Mouse (Mus musculus) heart, embryonic 12.5 days (tissue): ENCODE results near the gene D630003M21Rik. TPM values are rescaled to one million over a fixed set of nuclear protein-coding genes. Genes with fewer than 3 reads are reported as not detected.

Source experiments
- ATAC-seq: fragments of 200-750 bp; cut with Nextera tagmentation; 2 replicates; pipeline ENCODE4 v1.8.0; 2017; ENCODE audit warnings: moderate TSS enrichment, moderate library complexity; ENCODE audit not compliant: insufficient number of reproducible peaks, low FRiP score
- H3K27ac ChIP-seq: fragments of 300-500 bp; sonication (generic); 2 replicates; pipeline ENCODE4 v1.5.1; 2016; ENCODE audit warnings: mild to moderate bottlenecking, moderate library complexity; ENCODE audit not compliant: poor library complexity, severe bottlenecking
- H3K27me3 ChIP-seq: fragments of 300-500 bp; sonication (generic); replicated peaks from 2 replicates; pipeline ENCODE4 v1.6.1; 2016; ENCODE audit warnings: mild to moderate bottlenecking, moderate library complexity
- H3K36me3 ChIP-seq: fragments of 300-500 bp; sonication (generic); 2 replicates; pipeline ENCODE4 v1.6.1; 2016; ENCODE audit warnings: mild to moderate bottlenecking, moderate library complexity
- H3K4me1 ChIP-seq: fragments of 300-500 bp; sonication (generic); replicated peaks from 2 replicates; pipeline ENCODE4 v1.6.1; 2016; ENCODE audit warnings: mild to moderate bottlenecking
- H3K4me2 ChIP-seq: fragments of 300-500 bp; sonication (generic); 2 replicates; pipeline ENCODE4 v1.6.1; 2016; ENCODE audit warnings: mild to moderate bottlenecking, moderate library complexity
- H3K4me3 ChIP-seq: fragments of 300-500 bp; sonication (generic); 2 replicates; pipeline ENCODE4 v1.5.1; 2016; ENCODE audit warnings: mild to moderate bottlenecking
- H3K9ac ChIP-seq: fragments of 300-500 bp; sonication (generic); 2 replicates; pipeline ENCODE4 v1.6.1; 2016; ENCODE audit warnings: mild to moderate bottlenecking, moderate library complexity
- H3K9me3 ChIP-seq: fragments of 300-500 bp; sonication (generic); replicated peaks from 2 replicates; pipeline ENCODE4 v1.6.1; 2016; ENCODE audit warnings: mild to moderate bottlenecking, moderate library complexity
- WGBS: fragments of 180-500 bp; shearing (Covaris S2); methylation state at CpG from one replicate; pipeline ENCODE4 v1.1.7; 2016; 5-methylcytosine and 5-hydroxymethylcytosine counted together
- polyA plus RNA-seq: library from polyadenylated mRNA; unstranded; fragments of >200 nt; fragmentation: Nextera tagmentation; extraction: Ambion mirVana; gene quantifications from 2 replicates; pipeline ENCODE4 v1.2.1, GENCODE M21; 2016

D630003M21Rik gene
- polyA plus RNA-seq, 1 experiment from 2014 or later: 1.1 TPM

- Histone ChIP-seq H3K36me3 (no peaks in the 10 kb centered on the region), H3K4me1 (peaks cover 8% of the 10 kb centered on the region; the same call in 1 of the 2 replicates), H3K9ac (no peak overlapping the region), H3K27ac (no peak overlapping the region), H3K4me2 (no peak overlapping the region), H3K27me3 (0 out of 2 replicates have a peak, but pooled peaks cover 10% of the 10 kb centered on the region), H3K4me3 (no peak overlapping the region), H3K9me3 (no peaks in the 10 kb centered on the region)
- no peak for ATAC-seq
- 25% methylated on average over 10 of the region's 10 CpGs for WGBS
Measured at GRCm38 (mm10) chr2:158194945-158195640, 33.9 kb downstream of the D630003M21Rik start.

- Histone ChIP-seq H3K4me1 (peaks cover 8% of the 10 kb centered on the region; the same call in 1 of the 2 replicates), H3K27me3 (0 out of 2 replicates have a peak, but pooled peaks cover 10% of the 10 kb centered on the region), H3K4me2 (no peak overlapping the region), H3K27ac (no peak overlapping the region), H3K9ac (no peak overlapping the region), H3K4me3 (no peak overlapping the region), H3K9me3 (no peaks in the 10 kb centered on the region), H3K36me3 (no peaks in the 10 kb centered on the region)
- ATAC-seq: no peak
- WGBS: 50% methylated on average over 10 of the region's 10 CpGs
Measured at GRCm38 (mm10) chr2:158193611-158194336, 35.2 kb downstream of the D630003M21Rik start.

- H3K27ac ChIP-seq: no peak overlapping the region
Measured at GRCm38 (mm10) chr2:158191098-158191497, 37.9 kb downstream of the D630003M21Rik start.

DNA sequence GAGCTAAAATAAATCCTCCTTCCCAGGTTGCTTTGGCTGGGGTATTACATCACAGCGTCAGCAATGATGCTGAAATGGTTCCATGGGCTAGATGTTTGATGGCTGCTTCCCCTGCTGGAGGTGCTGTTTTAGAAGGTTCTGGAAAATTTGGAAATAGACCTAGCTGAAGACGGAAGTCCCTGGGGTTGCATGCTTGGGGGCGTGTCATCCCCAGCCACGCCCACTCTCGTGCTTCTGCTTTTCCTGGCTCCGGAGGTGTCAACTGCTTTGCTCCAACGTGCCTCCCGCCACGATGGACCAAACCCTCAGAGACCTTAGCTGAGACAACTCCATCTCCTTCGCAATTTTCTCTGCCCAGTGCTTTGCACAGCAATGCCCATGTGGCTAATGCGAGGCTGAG lies 39.6 kb downstream of the D630003M21Rik start:
- H3K27ac ChIP-seq: no peak overlapping the region
- H3K4me1 ChIP-seq: peaks cover 4% of the 10 kb centered on the region; the same call in 1 of the 2 replicates
- no peak overlapping the region for H3K4me3 ChIP-seq
- 0 out of 2 replicates have a peak, but pooled peaks cover 10% of the 10 kb centered on the region for H3K27me3 ChIP-seq
- WGBS: 67% methylated on average over 11 of the region's 11 CpGs
- H3K9me3 ChIP-seq: no peaks in the 10 kb centered on the region
- no peaks in the 10 kb centered on the region for H3K36me3 ChIP-seq
- H3K9ac ChIP-seq: no peak overlapping the region
- H3K4me2 ChIP-seq: no peak overlapping the region
- ATAC-seq: no peak

More at GRCm38 (mm10) chr2:158191098-158191497, 37.9 kb downstream of the D630003M21Rik start:
- Histone ChIP-seq H3K4me3 (no peak overlapping the region), H3K27me3 (0 out of 2 replicates have a peak, but pooled peaks cover 10% of the 10 kb centered on the region), H3K4me1 (peaks cover 8% of the 10 kb centered on the region; the same call in 1 of the 2 replicates), H3K4me2 (no peak overlapping the region), H3K36me3 (no peaks in the 10 kb centered on the region), H3K9ac (no peak overlapping the region), H3K9me3 (no peaks in the 10 kb centered on the region)
- 58% methylated on average over 7 of the region's 7 CpGs for WGBS
- no peak for ATAC-seq

DNA sequence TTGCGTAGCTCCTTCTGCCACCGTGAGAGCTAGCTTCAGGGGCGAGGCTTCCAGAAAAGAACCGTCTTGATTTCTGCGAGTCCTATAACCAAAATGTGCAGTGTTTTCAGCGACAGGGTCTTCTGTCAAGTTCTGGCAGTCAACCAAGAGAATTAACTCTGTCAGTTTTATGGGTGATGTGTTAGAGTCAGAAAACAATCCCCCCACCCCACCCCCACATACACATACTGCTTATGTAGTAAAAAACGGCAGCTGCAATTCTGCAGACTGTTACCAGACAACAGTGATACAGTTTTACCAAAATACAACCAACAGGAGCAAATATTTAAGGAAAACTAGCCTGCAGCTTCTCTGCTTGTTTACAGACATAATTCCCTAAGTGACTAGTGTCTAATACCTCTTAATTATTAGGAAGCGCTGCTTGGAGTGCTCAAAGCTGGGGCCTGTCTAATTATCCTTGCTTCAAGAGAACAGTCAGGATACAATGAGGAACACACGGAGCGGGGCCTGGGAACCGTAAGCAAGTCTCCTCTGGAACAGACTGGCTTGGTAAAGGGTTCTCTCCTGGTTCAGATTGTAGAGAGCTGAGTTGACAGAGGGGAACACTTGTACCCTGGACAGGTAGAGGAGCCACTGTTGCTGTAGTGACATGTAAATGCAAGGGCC lies 42.7 kb downstream of the D630003M21Rik start:
- H3K4me3 ChIP-seq: no peak overlapping the region
- no peak overlapping the region for H3K9ac ChIP-seq
- no peak for ATAC-seq
- H3K36me3 ChIP-seq: no peaks in the 10 kb centered on the region
- H3K27ac ChIP-seq: no peak overlapping the region
- H3K4me1 ChIP-seq: peaks cover 4% of the 10 kb centered on the region; the same call in 1 of the 2 replicates
- 84% methylated on average over 11 of the region's 11 CpGs for WGBS
- no peaks in the 10 kb centered on the region for H3K9me3 ChIP-seq
- H3K27me3 ChIP-seq: no peaks in the 10 kb centered on the region
- H3K4me2 ChIP-seq: no peak overlapping the region

GRCm38 (mm10) chr2:158183266-158183665 lies 45.8 kb downstream of the D630003M21Rik start:
- no peak for ATAC-seq

DNA sequence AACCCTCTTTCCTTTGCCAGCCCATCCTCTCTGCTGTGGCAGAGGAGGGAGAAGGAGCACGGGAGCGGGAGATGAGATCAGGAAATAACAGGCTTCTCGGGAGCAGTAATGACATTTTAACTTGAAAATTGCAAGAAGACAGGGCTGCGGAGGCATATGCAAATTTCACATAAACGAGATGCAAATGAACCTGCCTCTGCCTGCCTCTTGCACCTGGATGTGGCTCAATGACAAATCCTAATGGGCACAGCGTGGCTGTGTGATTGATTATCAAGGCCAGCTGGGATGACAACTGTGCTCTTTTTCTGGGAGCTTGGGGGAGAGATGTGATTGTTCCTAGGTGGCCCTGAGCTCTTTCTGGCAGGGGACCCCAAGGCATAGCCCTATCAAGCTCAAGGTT lies 47.1 kb downstream of the D630003M21Rik start:
- WGBS: 58% methylated on average over 6 of the region's 6 CpGs
- Histone ChIP-seq H3K4me2 (no peak overlapping the region), H3K36me3 (no peaks in the 10 kb centered on the region), H3K9ac (no peak overlapping the region), H3K27ac (no peak overlapping the region), H3K4me3 (no peak overlapping the region), H3K9me3 (no peaks in the 10 kb centered on the region), H3K4me1 (peaks cover 21% of the 10 kb centered on the region), H3K27me3 (no peaks in the 10 kb centered on the region)
- ATAC-seq: no peak

More at GRCm38 (mm10) chr2:158183266-158183665, 45.8 kb downstream of the D630003M21Rik start:
- 86% methylated on average over 8 of the region's 8 CpGs for WGBS
- peaks cover 20% of the 10 kb centered on the region for H3K4me1 ChIP-seq
- no peak overlapping the region for H3K9ac ChIP-seq
- no peaks in the 10 kb centered on the region for H3K9me3 ChIP-seq
- H3K27ac ChIP-seq: no peak overlapping the region
- no peaks in the 10 kb centered on the region for H3K27me3 ChIP-seq
- no peak overlapping the region for H3K4me2 ChIP-seq
- H3K36me3 ChIP-seq: no peaks in the 10 kb centered on the region
- H3K4me3 ChIP-seq: no peak overlapping the region

GRCm38 (mm10) chr2:158180797-158181196 lies 48.2 kb downstream of the D630003M21Rik start:
- H3K27me3 ChIP-seq: no peaks in the 10 kb centered on the region
- H3K27ac ChIP-seq: no peak overlapping the region
- WGBS: 41% methylated on average over 9 of the region's 9 CpGs
- no peak overlapping the region for H3K4me3 ChIP-seq
- no peak overlapping the region for H3K9ac ChIP-seq
- H3K4me2 ChIP-seq: no peak overlapping the region
- H3K4me1 ChIP-seq: peaks cover 25% of the 10 kb centered on the region
- ATAC-seq: no peak
- H3K9me3 ChIP-seq: no peaks in the 10 kb centered on the region
- H3K36me3 ChIP-seq: no peaks in the 10 kb centered on the region

- H3K9me3 ChIP-seq: no peaks in the 10 kb centered on the region
- H3K36me3 ChIP-seq: no peaks in the 10 kb centered on the region
- ATAC-seq: peak; percentile 44
- H3K9ac ChIP-seq: peak overlapping the region; percentile 55
- H3K4me3 ChIP-seq: peak overlapping the region; percentile 35
- 19% methylated on average over 18 of the region's 18 CpGs for WGBS
- H3K27ac ChIP-seq: peak overlapping the region; percentile 72; the same call in 1 of the 2 replicates
- H3K4me2 ChIP-seq: peak overlapping the region; percentile 68
- H3K27me3 ChIP-seq: no peaks in the 10 kb centered on the region
- H3K4me1 ChIP-seq: peaks cover 36% of the 10 kb centered on the region
Measured at GRCm38 (mm10) chr2:158179370-158180111, 49.5 kb downstream of the D630003M21Rik start.

DNA sequence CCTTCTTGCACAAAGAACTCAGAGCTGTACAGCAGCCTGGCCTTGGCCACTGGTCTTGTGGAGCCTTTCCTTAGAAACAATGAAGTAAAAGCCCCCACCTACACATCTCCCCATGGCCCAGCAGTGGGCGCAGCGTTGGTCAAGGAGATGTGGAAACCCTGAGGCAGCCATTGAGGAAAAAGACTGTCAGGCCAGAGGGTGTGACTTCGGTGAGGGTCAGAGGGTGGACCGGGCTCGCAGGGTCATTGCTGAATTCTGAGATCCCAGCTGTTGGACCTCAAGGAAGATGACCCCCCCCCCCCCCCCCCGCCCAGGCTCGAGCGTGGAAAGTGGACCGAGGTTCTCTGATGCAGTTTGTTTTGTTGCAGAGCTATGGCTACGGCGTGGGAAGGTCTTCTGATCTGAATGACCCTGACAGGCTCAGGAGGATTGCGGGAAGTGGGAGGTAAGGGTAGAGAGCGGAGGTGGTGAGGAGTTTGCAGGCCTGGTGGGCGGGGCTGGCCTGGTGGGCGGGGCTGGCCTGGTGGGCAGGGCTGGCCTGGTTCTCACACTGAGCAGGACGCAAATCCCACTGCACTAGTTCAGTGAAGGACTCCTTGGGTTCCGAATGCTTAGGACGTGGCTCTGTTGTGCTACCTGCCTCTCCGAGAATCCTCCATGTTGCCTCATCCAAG lies 50.2 kb downstream of the D630003M21Rik start:
- Histone ChIP-seq H3K4me1 (peaks cover 36% of the 10 kb centered on the region), H3K27me3 (no peaks in the 10 kb centered on the region), H3K4me3 (peak overlapping the region; percentile 35), H3K4me2 (peak overlapping the region; percentile 68), H3K9ac (peak overlapping the region; percentile 55), H3K36me3 (no peaks in the 10 kb centered on the region), H3K27ac (0 out of 2 replicates have a peak overlapping the region, but pooled peaks have one; percentile 7), H3K9me3 (no peaks in the 10 kb centered on the region)
- peak; percentile 81 for ATAC-seq
- 9% methylated on average over 19 of the region's 19 CpGs for WGBS
